Mouse (Mus musculus) C2C12 (cell line): ENCODE results near the gene Pkn3.

ENCODE experiments used
- CTCF ChIP-seq: IDR thresholded peaks from one replicate; pipeline ENCODE4 v1.5.1; 2011; ENCODE audit not compliant: control insufficient read depth, insufficient read depth, insufficient read length
- FOSL1 ChIP-seq: IDR thresholded peaks from one replicate; pipeline ENCODE4 v1.8.0; 2011; ENCODE audit warnings: mild to moderate bottlenecking, low read length; ENCODE audit not compliant: poor library complexity, insufficient read depth, severe bottlenecking
- MAX ChIP-seq: IDR thresholded peaks from one replicate; pipeline ENCODE4 v1.6.1; 2011; ENCODE audit warnings: mild to moderate bottlenecking, control low read depth
- MYOD1 ChIP-seq: IDR thresholded peaks from one replicate; pipeline ENCODE4 v1.6.1; 2011; ENCODE audit warnings: low read depth; ENCODE audit not compliant: control insufficient read depth, insufficient read length
- MYOG ChIP-seq: IDR thresholded peaks from one replicate; pipeline ENCODE4 v1.6.1; 2011; ENCODE audit not compliant: control insufficient read depth, insufficient read length; ENCODE audit errors: extremely low read depth
- USF1 ChIP-seq: IDR thresholded peaks from one replicate; pipeline ENCODE4 v1.6.1; 2011; ENCODE audit warnings: low read depth, mild to moderate bottlenecking, control low read depth, moderate library complexity

DNA sequence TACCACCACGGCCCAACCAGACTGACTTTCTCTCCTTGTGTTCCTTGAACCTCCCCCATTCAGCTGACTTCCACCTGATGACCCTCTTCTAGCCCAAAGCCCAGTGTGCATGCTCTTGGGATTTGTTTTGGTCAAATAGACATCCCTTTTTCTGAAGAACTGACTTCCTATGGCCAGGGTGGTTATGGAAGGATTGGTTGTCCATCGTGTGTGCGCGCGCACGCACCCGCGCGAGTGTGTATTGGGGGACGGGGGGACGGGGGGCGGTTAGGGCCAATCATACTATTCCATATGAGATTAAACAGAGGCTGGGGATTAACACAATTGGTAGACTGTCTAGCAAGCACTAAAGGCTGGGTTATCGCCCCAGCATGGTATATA is 16.7 kb downstream of the Pkn3 start:
- TF ChIP-seq CTCF, result no peak
- TF ChIP-seq MYOD1, result no peak
- TF ChIP-seq MYOG, result no peak
- no peak for TF ChIP-seq MAX
- TF ChIP-seq USF1, result no peak
- TF ChIP-seq FOSL1, result no peak
